Mouse (Mus musculus) T-helper 2 cell (primary cell): ENCODE measurements around the gene Pqlc3.

Experiments used
- in situ Hi-C: fragments of 300-600 bp; cut with MboI, MseI; formaldehyde crosslinking; loops from one replicate; pipeline ENCODE4 v1.15.1; 2025; ENCODE audit warnings: high pct_unique_total_duplicates

Pqlc3 gene

DNA sequence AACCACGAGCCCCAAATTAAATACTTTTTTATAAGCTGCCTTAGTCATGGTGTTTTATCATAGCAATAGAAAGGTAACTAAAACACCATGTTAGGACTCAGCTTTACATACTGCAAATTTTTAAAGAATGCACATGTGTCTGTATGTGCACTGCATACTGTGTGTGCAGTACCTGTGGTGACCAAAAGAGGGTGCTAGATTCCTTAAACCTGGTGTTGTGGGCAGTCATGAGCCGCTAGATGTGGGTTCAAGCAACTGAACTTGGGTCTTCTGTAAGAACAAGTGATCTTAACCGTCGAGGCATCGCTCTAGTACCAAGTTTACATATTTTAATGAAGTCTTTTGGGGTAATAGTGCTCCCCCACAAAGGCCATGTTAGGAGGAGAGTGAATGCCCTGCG, 9.3 kb upstream of the Pqlc3 start:
- in situ Hi-C loops, result no loop called here

DNA sequence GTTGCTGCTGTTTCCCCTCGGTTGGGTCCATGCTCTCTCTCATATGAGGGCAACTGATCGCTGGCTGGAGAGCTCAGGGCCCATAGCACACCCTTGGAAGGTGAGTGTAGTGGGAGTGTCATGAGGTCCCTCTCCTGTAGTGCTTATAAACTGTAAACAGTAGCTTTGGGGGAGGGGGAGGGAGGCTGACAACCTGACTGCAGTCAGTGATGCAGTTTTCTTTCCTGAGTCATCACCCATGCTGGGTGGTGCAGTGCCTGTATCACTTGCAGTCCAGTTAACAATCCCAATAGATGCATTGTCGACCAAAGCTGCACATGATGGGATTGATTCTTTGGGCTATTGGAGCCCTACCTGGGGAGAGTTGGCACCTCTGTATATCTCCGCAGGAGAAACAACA, 1.0 kb upstream of the Pqlc3 start:
- in situ Hi-C loops, result no loop called here

GRCm38 (mm10) chr12:17000628-17001027, 420 bp upstream of the Pqlc3 start:
- in situ Hi-C loops, result no loop called here

GRCm38 (mm10) chr12:16999146-16999545, 1.1 kb downstream of the Pqlc3 start:
- in situ Hi-C loops, result loop anchor here (5.0 kb wide), 1 partner anchor 187 kb away; the partner anchor contains the start of gene E2f6

DNA sequence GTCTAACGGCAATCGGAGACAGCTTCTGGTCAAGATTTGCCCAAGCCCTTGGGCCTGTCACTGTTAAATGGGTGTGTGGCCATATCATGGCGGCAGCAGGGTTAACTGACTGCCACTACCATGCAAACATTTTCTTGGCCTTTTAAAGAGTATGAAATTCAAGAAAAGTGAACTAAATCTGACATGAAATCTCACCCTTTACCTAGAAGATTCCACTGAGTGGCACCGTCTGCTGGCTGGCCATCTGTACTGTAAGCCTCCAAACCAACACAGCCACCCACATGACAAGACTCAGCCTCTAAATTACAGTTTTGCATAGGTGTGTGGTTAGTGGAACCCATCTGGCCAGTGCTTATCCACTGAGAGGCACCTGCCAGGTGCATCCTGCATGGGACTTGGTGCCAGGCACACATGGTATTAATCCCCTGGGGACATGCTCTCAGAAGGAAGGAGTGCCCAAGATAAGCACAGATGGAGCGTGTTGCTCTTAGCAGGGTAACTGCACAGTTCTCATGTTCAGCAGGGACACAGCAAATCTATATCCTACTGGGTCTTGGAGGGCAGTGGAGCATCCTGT, 3.2 kb downstream of the Pqlc3 start:
- in situ Hi-C loops, result loop anchor here (5.0 kb wide), 1 partner anchor 185 kb away; the partner anchor contains the start of gene E2f6

- in situ Hi-C loops, result loop anchor here (5.0 kb wide), 1 partner anchor 184 kb away; the partner anchor contains the start of gene E2f6
Measured at GRCm38 (mm10) chr12:16996281-16996680, 3.9 kb downstream of the Pqlc3 start.

DNA sequence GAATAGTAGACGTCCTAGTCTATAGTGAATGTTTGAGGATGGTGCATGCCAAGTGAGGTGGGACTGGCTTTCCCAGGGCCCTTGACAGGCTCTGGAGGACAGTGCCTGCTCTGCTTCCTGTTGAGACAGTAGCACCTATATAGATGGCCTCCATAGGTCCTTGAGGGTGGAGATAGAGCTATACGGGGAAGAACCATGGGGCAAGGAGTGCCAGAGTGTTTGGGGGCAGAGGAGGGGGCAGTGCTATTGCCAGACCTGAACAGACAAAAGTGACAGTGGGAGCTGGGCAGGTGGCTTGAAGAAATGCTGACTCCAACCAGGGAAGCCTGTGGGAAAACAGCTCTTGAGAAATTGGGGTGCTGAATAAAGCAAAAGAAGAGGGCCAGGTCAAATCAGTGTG, 5.9 kb downstream of the Pqlc3 start:
- in situ Hi-C loops, result no loop called here

DNA sequence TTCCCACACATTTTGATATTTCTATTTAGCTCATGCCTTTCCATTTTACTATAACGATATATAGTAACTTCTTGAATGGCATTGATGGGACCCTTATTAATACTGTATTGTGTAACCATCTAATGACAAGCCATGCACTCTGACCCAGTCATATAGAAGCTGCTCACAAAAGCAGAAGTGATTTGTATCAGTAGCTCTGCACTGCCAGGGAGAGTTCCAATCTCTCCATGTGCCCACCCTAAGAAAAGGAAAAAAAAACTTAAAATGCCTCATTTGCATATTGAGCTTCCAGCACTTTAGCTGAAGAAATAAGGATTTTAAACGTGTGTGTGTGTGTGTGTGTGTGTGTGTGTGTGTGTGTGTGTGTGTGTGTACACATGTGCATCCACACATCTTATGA, 7.9 kb downstream of the Pqlc3 start:
- in situ Hi-C loops, result no loop called here

GRCm38 (mm10) chr12:16991376-16991775, 8.8 kb downstream of the Pqlc3 start:
- in situ Hi-C loops, result no loop called here

GRCm38 (mm10) chr12:16985778-16986177, 14.4 kb downstream of the Pqlc3 start:
- in situ Hi-C loops, result no loop called here

- in situ Hi-C loops, result no loop called here
Measured at GRCm38 (mm10) chr12:16977120-16977519, 23.1 kb downstream of the Pqlc3 start.

- in situ Hi-C loops, result no loop called here
Measured at GRCm38 (mm10) chr12:16966811-16967210, 33.4 kb downstream of the Pqlc3 start.

- in situ Hi-C loops, result no loop called here
Measured at GRCm38 (mm10) chr12:16963354-16963753, 36.9 kb downstream of the Pqlc3 start.

- in situ Hi-C loops, result no loop called here
Measured at GRCm38 (mm10) chr12:16958851-16959250, 41.4 kb downstream of the Pqlc3 start.

DNA sequence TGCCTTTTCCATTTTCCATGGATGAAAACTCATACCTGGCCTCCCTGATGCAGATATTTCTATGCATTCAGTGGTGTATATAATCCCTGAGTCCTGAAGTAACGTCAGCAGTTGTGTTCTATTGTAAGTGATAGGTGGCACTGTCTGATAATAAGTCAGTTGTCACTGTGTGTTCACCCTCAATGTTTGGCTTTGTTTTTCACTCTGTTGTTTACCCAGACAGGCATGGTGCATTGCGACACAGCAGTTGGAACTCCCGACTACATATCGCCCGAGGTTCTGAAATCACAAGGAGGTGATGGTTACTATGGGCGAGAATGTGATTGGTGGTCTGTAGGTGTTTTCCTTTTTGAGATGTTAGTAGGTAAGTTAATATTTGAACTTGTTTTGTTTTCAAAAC, 52.0 kb downstream of the Pqlc3 start:
- in situ Hi-C loops, result no loop called here

- in situ Hi-C loops, result no loop called here
Measured at GRCm38 (mm10) chr12:16941976-16942375, 58.2 kb downstream of the Pqlc3 start.
